Mouse (Mus musculus) limb, embryonic 11.5 days (tissue): Measurements from ENCODE around the gene Rere. TPM values are rescaled to one million over a fixed set of nuclear protein-coding genes. Genes with fewer than 3 reads are reported as not detected.
"Not testable (repeated sequence)": the region's sequence is repeated elsewhere in the genome, so short reads cannot be mapped to it uniquely, and the experiment has no call there.

ENCODE experiments used
- ATAC-seq: fragments of 200-750 bp; cut with Nextera tagmentation; 2 replicates; pipeline ENCODE4 v1.8.0; 2017; ENCODE audit warnings: low read depth; ENCODE audit not compliant: insufficient number of reproducible peaks, low FRiP score, low TSS enrichment
- DNase-seq: peaks from one replicate; pipeline ENCODE4 v3.0.0-alpha.2; 2015; ENCODE audit warnings: low spot score
- H3K27ac ChIP-seq: fragments of 300-500 bp; sonication (generic); replicated peaks from 2 replicates; pipeline ENCODE4 v1.5.1; 2014; ENCODE audit warnings: low read depth, mild to moderate bottlenecking, low read length
- H3K27me3 ChIP-seq: fragments of 300-500 bp; sonication (generic); 2 replicates; pipeline ENCODE4 v1.6.1; 2014; ENCODE audit warnings: mild to moderate bottlenecking, low read length, mixed read lengths; ENCODE audit not compliant: control insufficient read depth, insufficient read depth
- H3K36me3 ChIP-seq: fragments of 300-500 bp; sonication (generic); 2 replicates; pipeline ENCODE4 v1.6.1; 2014; ENCODE audit warnings: mild to moderate bottlenecking, low read length, moderate library complexity, mixed read lengths; ENCODE audit not compliant: control insufficient read depth, insufficient read depth
- H3K4me1 ChIP-seq: fragments of 300-500 bp; sonication (generic); 2 replicates; pipeline ENCODE4 v1.6.1; 2014; ENCODE audit warnings: low read length, mixed read lengths; ENCODE audit not compliant: control insufficient read depth, insufficient read depth
- H3K4me2 ChIP-seq: fragments of 300-500 bp; sonication (generic); 2 replicates; pipeline ENCODE4 v1.6.1; 2014; ENCODE audit warnings: low read depth, mild to moderate bottlenecking, moderate library complexity; ENCODE audit not compliant: severe bottlenecking
- H3K4me3 ChIP-seq: fragments of 300-500 bp; sonication (generic); 2 replicates; pipeline ENCODE4 v1.5.1; 2014; ENCODE audit warnings: low read depth, low read length
- H3K9ac ChIP-seq: fragments of 300-500 bp; sonication (generic); 2 replicates; pipeline ENCODE4 v1.6.1; 2014; ENCODE audit warnings: mild to moderate bottlenecking, low read length
- H3K9me3 ChIP-seq: fragments of 300-500 bp; sonication (generic); 2 replicates; pipeline ENCODE4 v1.6.1; 2016; ENCODE audit warnings: low read length; ENCODE audit not compliant: control insufficient read depth
- WGBS: fragments of 180-500 bp; shearing (Covaris S2); extraction: QIAGEN DNeasy Blood & Tissue Kit; methylation state at CpG from one replicate; pipeline ENCODE4 v1.1.7; 2014; 5-methylcytosine and 5-hydroxymethylcytosine counted together
- polyA plus RNA-seq: library from polyadenylated mRNA; unstranded; fragments of >200 nt; fragmentation: Nextera tagmentation; extraction: Ambion mirVana; gene quantifications from 2 replicates; pipeline ENCODE4 v1.2.1, GENCODE M21; 2014

Rere gene
- polyA plus RNA-seq, 1 experiment from 2014 or later: 37.9 TPM

- Histone ChIP-seq H3K9me3 (no peaks in the 10 kb centered on the region), H3K27me3 (no peaks in the 10 kb centered on the region), H3K27ac (no peak overlapping the region), H3K36me3 (no peaks in the 10 kb centered on the region; the same call in 1 of the 2 replicates), H3K4me1 (no peaks in the 10 kb centered on the region), H3K4me3 (no peak overlapping the region), H3K4me2 (no peak overlapping the region), H3K9ac (no peak overlapping the region)
- ATAC-seq (no peak), DNase-seq (no peak)
- WGBS: 52% methylated on average over 10 of the region's 10 CpGs
Measured at GRCm38 (mm10) chr4:150472751-150473436, 191.4 kb downstream of the Rere start.

DNA sequence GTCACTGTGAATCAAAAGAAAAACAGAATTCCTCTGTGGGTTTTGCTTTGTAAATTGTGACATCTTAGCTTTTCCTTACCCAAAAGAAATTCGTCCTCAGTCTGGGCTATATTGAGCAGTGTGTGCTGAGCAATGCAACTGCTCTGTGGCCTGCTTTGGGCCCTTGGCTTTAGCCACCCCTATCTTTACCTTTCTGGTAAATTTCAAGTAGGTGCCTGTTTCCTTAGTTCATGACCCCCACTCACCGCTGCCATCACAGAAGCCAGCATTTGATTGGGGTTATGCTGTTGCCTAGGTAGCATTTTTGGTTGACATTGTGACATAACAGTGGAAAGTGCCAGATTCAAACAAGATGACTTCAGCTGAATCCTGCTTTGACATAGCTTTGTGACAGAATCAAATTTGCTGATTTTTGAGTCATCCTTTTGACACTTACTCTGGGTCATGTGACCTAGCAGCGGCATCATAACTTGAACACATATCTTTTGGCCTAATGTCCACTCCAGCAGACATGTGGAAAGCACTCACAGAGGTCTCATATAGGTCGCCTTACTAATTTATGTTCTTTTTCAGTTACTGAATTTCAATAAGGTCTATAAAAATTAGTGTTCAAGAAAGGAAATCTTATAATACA lies 192.1 kb downstream of the Rere start:
- Histone ChIP-seq H3K9ac (no peak overlapping the region), H3K36me3 (no peaks in the 10 kb centered on the region; the same call in 1 of the 2 replicates), H3K27ac (no peak overlapping the region), H3K4me2 (no peak overlapping the region), H3K9me3 (no peaks in the 10 kb centered on the region), H3K4me1 (no peaks in the 10 kb centered on the region), H3K4me3 (no peak overlapping the region), H3K27me3 (no peaks in the 10 kb centered on the region)
- ATAC-seq (no peak), DNase-seq (no peak)
- 93% methylated on average over 4 of the region's 4 CpGs for WGBS

DNA sequence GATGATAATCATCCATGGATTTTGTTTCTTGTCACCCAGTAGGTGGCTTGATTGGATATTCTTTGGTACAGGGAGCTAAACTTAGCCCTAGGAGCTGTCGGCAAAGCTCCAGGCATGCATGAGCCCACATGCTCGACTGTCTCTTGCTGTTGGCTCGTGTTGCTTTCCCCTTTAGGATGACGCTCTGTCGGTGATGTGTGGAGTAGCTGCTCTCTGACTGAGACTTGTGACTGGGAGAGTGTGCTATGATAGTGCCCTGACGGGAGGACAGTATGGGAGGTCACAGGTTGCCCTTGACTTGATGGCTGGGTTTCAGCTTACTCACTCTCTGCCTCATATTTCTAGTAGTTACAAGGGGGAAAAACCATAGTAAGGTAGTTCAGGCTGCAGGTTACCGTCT lies 192.6 kb downstream of the Rere start:
- Histone ChIP-seq H3K9me3 (no peaks in the 10 kb centered on the region), H3K4me2 (no peak overlapping the region), H3K4me3 (no peak overlapping the region), H3K9ac (no peak overlapping the region), H3K27me3 (no peaks in the 10 kb centered on the region), H3K27ac (no peak overlapping the region), H3K4me1 (no peaks in the 10 kb centered on the region), H3K36me3 (no peaks in the 10 kb centered on the region; the same call in 1 of the 2 replicates)
- ATAC-seq (no peak), DNase-seq (no peak)
- WGBS: 83% methylated on average over 7 of the region's 7 CpGs

- Histone ChIP-seq H3K9ac (no peak overlapping the region), H3K27ac (no peak overlapping the region), H3K4me3 (no peak overlapping the region), H3K4me1 (no peaks in the 10 kb centered on the region), H3K27me3 (no peaks in the 10 kb centered on the region), H3K4me2 (no peak overlapping the region), H3K36me3 (no peaks in the 10 kb centered on the region; the same call in 1 of the 2 replicates), H3K9me3 (no peaks in the 10 kb centered on the region)
- no peak for ATAC-seq
- DNase-seq: no peak
- 78% methylated on average over 5 of the region's 5 CpGs for WGBS
Measured at GRCm38 (mm10) chr4:150476258-150476657, 194.8 kb downstream of the Rere start.

DNA sequence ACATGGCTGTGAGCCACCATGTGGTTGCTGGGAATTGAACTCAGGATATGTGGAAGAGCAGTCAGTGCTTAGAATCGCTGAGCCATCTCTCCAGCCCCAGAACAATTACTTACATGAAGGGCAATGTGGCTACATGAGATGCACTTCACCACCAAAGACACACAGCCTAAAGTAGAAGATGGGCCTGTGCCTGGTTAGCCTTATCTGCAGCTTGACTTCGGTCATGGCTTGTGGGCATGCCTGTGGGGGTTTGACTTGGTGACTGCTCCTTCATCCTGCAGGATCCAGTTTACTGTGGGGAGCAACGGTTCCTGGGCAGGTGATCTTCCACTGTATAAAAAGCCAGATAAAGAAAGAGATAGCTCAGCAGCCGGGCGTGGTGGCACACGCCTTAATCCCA lies 196.6 kb downstream of the Rere start:
- Histone ChIP-seq H3K4me3 (no peak overlapping the region), H3K4me2 (no peak overlapping the region), H3K4me1 (no peaks in the 10 kb centered on the region), H3K9ac (no peak overlapping the region), H3K27ac (no peak overlapping the region), H3K9me3 (no peaks in the 10 kb centered on the region), H3K36me3 (no peaks in the 10 kb centered on the region; the same call in 1 of the 2 replicates), H3K27me3 (no peaks in the 10 kb centered on the region)
- 97% methylated on average over 6 of the region's 6 CpGs for WGBS
- no peak for ATAC-seq
- no peak for DNase-seq

DNA sequence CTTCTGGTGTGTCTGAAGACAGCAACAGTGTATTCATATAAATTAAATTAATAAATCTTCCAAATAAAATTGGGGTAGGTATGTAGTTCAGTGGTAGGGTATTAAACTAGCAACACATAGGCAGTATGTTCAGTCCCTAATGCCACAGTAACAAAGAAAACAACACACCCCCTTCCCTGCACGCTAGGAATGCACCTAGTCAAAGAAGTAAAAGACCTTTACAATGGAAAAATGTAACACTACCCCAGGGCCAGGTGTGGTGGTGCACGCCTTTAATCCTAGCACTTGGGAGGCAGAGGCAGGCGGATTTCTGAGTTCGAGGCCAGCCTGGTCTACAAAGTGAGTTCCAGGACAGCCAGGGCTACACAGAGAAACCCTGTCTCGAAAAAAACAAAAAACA lies 201.6 kb downstream of the Rere start:
- not testable (repeated sequence) for H3K4me3 ChIP-seq, H3K9me3 ChIP-seq, H3K4me1 ChIP-seq, H3K36me3 ChIP-seq, DNase-seq, H3K9ac ChIP-seq, H3K4me2 ChIP-seq, H3K27ac ChIP-seq, ATAC-seq, H3K27me3 ChIP-seq
- 84% methylated on average over 4 of the region's 5 CpGs for WGBS

GRCm38 (mm10) chr4:150486097-150486496 lies 204.7 kb downstream of the Rere start:
- no peak overlapping the region for H3K4me3 ChIP-seq
- DNase-seq: no peak
- H3K27me3 ChIP-seq: no peaks in the 10 kb centered on the region
- WGBS: 71% methylated on average over 2 of the region's 2 CpGs
- H3K27ac ChIP-seq: no peak overlapping the region
- no peaks in the 10 kb centered on the region for H3K9me3 ChIP-seq
- no peak for ATAC-seq
- peaks cover 14% of the 10 kb centered on the region for H3K4me1 ChIP-seq
- no peak overlapping the region for H3K4me2 ChIP-seq
- no peak overlapping the region for H3K9ac ChIP-seq
- H3K36me3 ChIP-seq: no peaks in the 10 kb centered on the region

DNA sequence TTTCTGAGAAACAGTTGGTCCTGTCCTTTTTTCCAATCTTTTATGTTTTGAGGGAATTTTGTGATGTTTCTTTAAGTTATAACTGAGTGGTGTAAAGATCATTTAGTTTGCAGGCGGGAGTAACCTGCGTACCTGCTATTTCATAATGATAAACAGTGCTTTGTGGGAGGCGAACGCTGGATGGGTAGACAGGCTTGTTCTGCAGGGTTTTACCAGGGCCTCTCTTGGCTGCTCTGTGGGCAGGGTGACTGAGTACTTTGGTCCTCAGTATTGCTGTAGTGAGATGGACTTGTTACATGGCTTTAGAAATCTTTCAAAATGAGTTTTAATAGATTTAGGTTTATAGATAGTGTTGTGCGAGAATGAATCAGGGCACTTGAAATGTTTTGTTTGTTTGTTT lies 205.7 kb downstream of the Rere start:
- no peaks in the 10 kb centered on the region for H3K9me3 ChIP-seq
- no peak overlapping the region for H3K4me2 ChIP-seq
- H3K27ac ChIP-seq: 0 out of 2 replicates have a peak overlapping the region, but pooled peaks have one; percentile 37
- no peaks in the 10 kb centered on the region for H3K27me3 ChIP-seq
- ATAC-seq: no peak
- no peaks in the 10 kb centered on the region for H3K36me3 ChIP-seq
- peaks cover 14% of the 10 kb centered on the region for H3K4me1 ChIP-seq
- no peak overlapping the region for H3K4me3 ChIP-seq
- WGBS: 58% methylated on average over 5 of the region's 5 CpGs
- no peak overlapping the region for H3K9ac ChIP-seq
- no peak for DNase-seq
